Mouse (Mus musculus) cerebral cortex, adult 2 months (tissue): ENCODE results near the gene Tnfrsf1a.

Source experiments
- WGBS: fragments of 180-500 bp; shearing (Covaris S2); methylation state at CpG from one replicate; pipeline ENCODE4 v1.1.7; 2018; 5-methylcytosine and 5-hydroxymethylcytosine counted together

Gene Tnfrsf1a

GRCm38 (mm10) chr6:125354352-125355151 lies 5.4 kb downstream of the Tnfrsf1a start:
- WGBS = 27% methylated on average over 14 of the region's 14 CpGs

- WGBS = 26% methylated on average over 10 of the region's 10 CpGs
Observed at GRCm38 (mm10) chr6:125355197-125355741, 6.1 kb downstream of the Tnfrsf1a start.

GRCm38 (mm10) chr6:125356264-125356663 lies 7.1 kb downstream of the Tnfrsf1a start:
- 68% methylated on average over 8 of the region's 8 CpGs for WGBS

- WGBS = 71% methylated on average over 15 of the region's 15 CpGs
Observed at GRCm38 (mm10) chr6:125357334-125357733, 8.2 kb downstream of the Tnfrsf1a start.

GRCm38 (mm10) chr6:125359999-125360398 lies 10.8 kb downstream of the Tnfrsf1a start:
- 65% methylated on average over 9 of the region's 9 CpGs for WGBS

- WGBS = 84% methylated on average over 9 of the region's 9 CpGs
Observed at GRCm38 (mm10) chr6:125360846-125361245, 11.7 kb downstream of the Tnfrsf1a start.

- 24% methylated on average over 38 of the region's 38 CpGs for WGBS
Observed at GRCm38 (mm10) chr6:125361467-125362291, 12.5 kb downstream of the Tnfrsf1a start.

GRCm38 (mm10) chr6:125363021-125363420 lies 13.9 kb downstream of the Tnfrsf1a start:
- 36% methylated on average over 15 of the region's 15 CpGs for WGBS

- WGBS = 26% methylated on average over 23 of the region's 23 CpGs
Observed at GRCm38 (mm10) chr6:125363451-125364242, 14.5 kb downstream of the Tnfrsf1a start.

GRCm38 (mm10) chr6:125364448-125364847 lies 15.3 kb downstream of the Tnfrsf1a start:
- 14% methylated on average over 8 of the region's 8 CpGs for WGBS

GRCm38 (mm10) chr6:125365522-125365921 lies 16.4 kb downstream of the Tnfrsf1a start:
- 90% methylated on average over 5 of the region's 5 CpGs for WGBS

- 71% methylated on average over 1 of the region's 1 CpGs for WGBS
Observed at GRCm38 (mm10) chr6:125366133-125366532, 17.0 kb downstream of the Tnfrsf1a start.

GRCm38 (mm10) chr6:125367758-125368371 lies 18.7 kb downstream of the Tnfrsf1a start:
- WGBS = 48% methylated on average over 4 of the region's 4 CpGs

GRCm38 (mm10) chr6:125377042-125377441 lies 27.9 kb downstream of the Tnfrsf1a start:
- 68% methylated on average over 6 of the region's 6 CpGs for WGBS

- 55% methylated on average over 16 of the region's 16 CpGs for WGBS
Observed at GRCm38 (mm10) chr6:125377582-125378451, 28.7 kb downstream of the Tnfrsf1a start.

GRCm38 (mm10) chr6:125378621-125379020 lies 29.5 kb downstream of the Tnfrsf1a start:
- 49% methylated on average over 6 of the region's 6 CpGs for WGBS

GRCm38 (mm10) chr6:125379781-125380180 lies 30.6 kb downstream of the Tnfrsf1a start:
- WGBS = 24% methylated on average over 9 of the region's 9 CpGs

- 12% methylated on average over 40 of the region's 40 CpGs for WGBS
Observed at GRCm38 (mm10) chr6:125380372-125381360, 31.5 kb downstream of the Tnfrsf1a start, which contains the start of gene Plekhg6. Gene Plekhg6 (minus strand): TSS chr6:125380793.

- 79% methylated on average over 2 of the region's 2 CpGs for WGBS
Observed at GRCm38 (mm10) chr6:125382024-125382423, 32.9 kb downstream of the Tnfrsf1a start.
